Mouse (Mus musculus) CH12.LX (cell line): ENCODE results near the gene Ttc39b. TPM values are rescaled to one million over a fixed set of nuclear protein-coding genes. Genes with fewer than 3 reads are reported as not detected.

Source experiments
- DNase-seq: peaks from one replicate; pipeline ENCODE4 v3.0.0-alpha.2; 2013; ENCODE audit errors: extremely low read depth
- H3K27ac ChIP-seq: 2 replicates; pipeline ENCODE4 v1.5.1; 2012; ENCODE audit warnings: low read depth, mild to moderate bottlenecking, control low read depth, moderate library complexity; ENCODE audit not compliant: insufficient read depth
- H3K27me3 ChIP-seq: replicated peaks from 2 replicates; pipeline ENCODE3; 2012; ENCODE audit warnings: inconsistent platforms
- H3K36me3 ChIP-seq, 2 experiments: replicated peaks in 1 of 2; 2 replicates each; pipeline versions ENCODE3 to v1.6.1; 2012; ENCODE audit warnings: inconsistent platforms in 1 of 2, low read length in 1 of 2, mild to moderate bottlenecking in 1 of 2, mixed read lengths in 1 of 2, moderate library complexity in 1 of 2; ENCODE audit not compliant: control insufficient read depth in 1 of 2, insufficient read depth in 1 of 2
- H3K4me1 ChIP-seq, 2 experiments: 2 replicates each; pipeline ENCODE4 v1.6.1; 2012; ENCODE audit warnings: inconsistent platforms in 1 of 2, moderate library complexity in 1 of 2; ENCODE audit not compliant: insufficient read depth in 2 of 2, control insufficient read depth in 1 of 2
- H3K4me2 ChIP-seq: 2 replicates; pipeline ENCODE4 v1.6.1; 2012; ENCODE audit warnings: low read depth, mild to moderate bottlenecking, control low read depth; ENCODE audit not compliant: poor library complexity, insufficient read depth, severe bottlenecking
- H3K4me3 ChIP-seq, 3 experiments: fragments of 150-350 bp in 1 of 3; sonication (generic) in 1 of 3; replicated peaks in 1 of 3; 2 replicates each; pipeline versions ENCODE3 to v1.5.1; 2011 to 2012; ENCODE audit warnings: low read depth in 2 of 3, low read length in 2 of 3, mild to moderate bottlenecking in 2 of 3, moderate library complexity in 2 of 3, control low read depth in 1 of 3, improper control_type of control experiment in 1 of 3, inconsistent platforms in 1 of 3, mixed read lengths in 1 of 3; ENCODE audit not compliant: poor library complexity in 1 of 3
- H3K79me2 ChIP-seq: replicated peaks from 2 replicates; pipeline ENCODE4 v1.6.1; 2012; ENCODE audit warnings: mild to moderate bottlenecking, moderate library complexity; ENCODE audit not compliant: control insufficient read depth, poor library complexity, insufficient read depth, severe bottlenecking; ENCODE audit errors: extremely low read depth
- H3K9ac ChIP-seq: 2 replicates; pipeline ENCODE4 v1.6.1; 2012; ENCODE audit warnings: low read depth, mild to moderate bottlenecking, control low read depth, moderate library complexity; ENCODE audit not compliant: insufficient read depth
- H3K9me3 ChIP-seq: replicated peaks from 2 replicates; pipeline ENCODE3; 2012; ENCODE audit warnings: low read length, inconsistent platforms, mixed read lengths
- BHLHE40 ChIP-seq: IDR thresholded peaks from 2 replicates; pipeline ENCODE4 v1.6.1; 2011; ENCODE audit warnings: mild to moderate bottlenecking, low read depth, low read length, improper control_type of control experiment
- CHD2 ChIP-seq: IDR thresholded peaks from 2 replicates; pipeline ENCODE4 v1.6.1; 2011; ENCODE audit warnings: low read length, improper control_type of control experiment
- CTCF ChIP-seq, 2 experiments: IDR thresholded peaks in 1 of 2; conservative IDR thresholded peaks in 1 of 2; 2 replicates each; pipeline ENCODE4 v1.5.1; 2011 to 2012; ENCODE audit warnings: low read depth in 2 of 2, low read length in 2 of 2, improper control_type of control experiment in 1 of 2, inconsistent platforms in 1 of 2, mild to moderate bottlenecking in 1 of 2, moderate library complexity in 1 of 2
- E2F4 ChIP-seq: IDR thresholded peaks from 2 replicates; pipeline ENCODE4 v1.6.1; 2011; ENCODE audit warnings: low read depth, low read length, improper control_type of control experiment; ENCODE audit not compliant: insufficient replicate concordance
- ELF1 ChIP-seq: IDR thresholded peaks from 2 replicates; pipeline ENCODE4 v1.6.1; 2014; ENCODE audit warnings: low read depth, mild to moderate bottlenecking, inconsistent platforms, low read length, improper control_type of control experiment
- ETS1 ChIP-seq: conservative IDR thresholded peaks from 2 replicates; pipeline ENCODE4 v1.6.1; 2012; ENCODE audit warnings: low read depth, mild to moderate bottlenecking, inconsistent platforms, low read length, improper control_type of control experiment, moderate library complexity
- GABPA ChIP-seq: IDR thresholded peaks from 2 replicates; pipeline ENCODE4 v1.6.1; 2012; ENCODE audit warnings: low read depth, low read length, improper control_type of control experiment, inconsistent platforms; ENCODE audit not compliant: insufficient replicate concordance
- HCFC1 ChIP-seq: IDR thresholded peaks from 2 replicates; pipeline ENCODE4 v1.6.1; 2012; ENCODE audit warnings: low read depth, mild to moderate bottlenecking, inconsistent platforms, low read length, improper control_type of control experiment
- JUN ChIP-seq: IDR thresholded peaks from 2 replicates; pipeline ENCODE4 v1.6.1; 2011; ENCODE audit warnings: low read depth, mild to moderate bottlenecking, low read length, improper control_type of control experiment, moderate library complexity; ENCODE audit not compliant: insufficient read depth
- JUND ChIP-seq: conservative IDR thresholded peaks from 2 replicates; pipeline ENCODE4 v1.6.1; 2011; ENCODE audit warnings: low read depth, low read length, improper control_type of control experiment
- KAT2A ChIP-seq: IDR thresholded peaks from 2 replicates; pipeline ENCODE4 v1.6.1; 2012; ENCODE audit warnings: low read length, improper control_type of control experiment, inconsistent platforms; ENCODE audit not compliant: insufficient replicate concordance
- MAFK ChIP-seq: IDR thresholded peaks from 2 replicates; pipeline ENCODE4 v1.6.1; 2011; ENCODE audit warnings: low read length, improper control_type of control experiment; ENCODE audit not compliant: insufficient replicate concordance
- MAX ChIP-seq: IDR thresholded peaks from 2 replicates; pipeline ENCODE4 v1.6.1; 2011; ENCODE audit warnings: low read length, improper control_type of control experiment
- MAZ ChIP-seq: IDR thresholded peaks from 2 replicates; pipeline ENCODE4 v1.6.1; 2012; ENCODE audit warnings: low read depth, mild to moderate bottlenecking, inconsistent platforms, low read length, improper control_type of control experiment, moderate library complexity
- NRF1 ChIP-seq: IDR thresholded peaks from 2 replicates; pipeline ENCODE4 v1.6.1; 2014; ENCODE audit warnings: low read depth, mild to moderate bottlenecking, inconsistent platforms, low read length, improper control_type of control experiment, moderate library complexity
- PAX5 ChIP-seq: IDR thresholded peaks from 2 replicates; pipeline ENCODE4 v1.6.1; 2012; ENCODE audit warnings: low read length, inconsistent platforms, mixed read lengths
- POLR2A ChIP-seq: IDR thresholded peaks from 2 replicates; pipeline ENCODE4 v1.6.1; 2011; ENCODE audit warnings: low read depth, mild to moderate bottlenecking, improper control_type of control experiment, low read length
- RAD21 ChIP-seq: IDR thresholded peaks from 2 replicates; pipeline ENCODE4 v1.6.1; 2011; ENCODE audit warnings: low read depth, mild to moderate bottlenecking, low read length, improper control_type of control experiment, moderate library complexity
- SMC3 ChIP-seq: IDR thresholded peaks from 2 replicates; pipeline ENCODE4 v1.6.1; 2011; ENCODE audit warnings: low read depth, low read length, improper control_type of control experiment
- ZMIZ1 ChIP-seq: IDR thresholded peaks from 2 replicates; pipeline ENCODE4 v1.6.1; 2012; ENCODE audit warnings: low read depth, mild to moderate bottlenecking, inconsistent platforms, low read length, improper control_type of control experiment
- ZNF384 ChIP-seq: IDR thresholded peaks from 2 replicates; pipeline ENCODE4 v1.6.1; 2012; ENCODE audit warnings: low read depth, low read length, improper control_type of control experiment, inconsistent platforms
- dilution Hi-C: fragments of 300-500 bp; cut with MboI; formaldehyde crosslinking; loops from 2 replicates; pipeline ENCODE4 v1.14.3; 2020; ENCODE audit warnings: low sequenced_read_pairs; ENCODE audit not compliant: extremely low pct_unique_long_range_greater_than_20kb, extremely low pct_ligation_motif_present
- in situ Hi-C: fragments of 300-500 bp; cut with MboI; formaldehyde crosslinking; loops from 3 replicates; pipeline ENCODE4 v1.14.3; 2019; ENCODE audit warnings: low sequenced_read_pairs, low pct_ligation_motif_present, low pct_unique_long_range_greater_than_20kb, mixed read lengths
- polyA plus RNA-seq: library from polyadenylated mRNA; unstranded; fragments of >175 nt; gene quantifications from 2 replicates; pipeline ENCODE4 v1.2.1, GENCODE M21; 2012; ENCODE audit warnings: low read depth; ENCODE audit not compliant: insufficient read length
- total RNA-seq, 2 experiments: library from RNA; depleted of rRNA; stranded (reverse); fragments of 300-350 nt in 1 of 2; fragments of >200 nt in 1 of 2; gene quantifications; 2 replicates each; pipeline ENCODE4 v1.2.3; 2012 to 2014

The Ttc39b gene
- total and polyA plus RNA-seq, 3 experiments = 12.6 to 16.7 (median 15.7) TPM

DNA sequence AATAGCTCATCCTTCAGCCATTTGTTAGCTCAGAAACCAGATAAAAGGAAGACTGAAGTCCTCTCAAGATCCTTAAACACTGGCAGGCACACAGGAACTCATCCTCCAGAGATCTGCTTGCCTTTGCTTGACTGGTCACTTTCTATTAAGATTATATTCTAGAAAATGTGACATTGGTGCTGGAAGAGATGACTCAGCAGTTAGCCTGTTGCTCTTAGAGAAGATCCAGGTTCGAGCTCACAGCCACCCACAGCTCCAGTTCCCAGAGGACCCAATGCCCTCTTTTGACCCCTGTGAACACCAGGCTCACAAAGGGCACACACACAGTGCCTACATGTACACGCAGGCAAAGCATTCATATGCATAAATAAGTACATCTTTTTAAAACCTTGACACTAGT, 49.8 kb downstream of the Ttc39b start:
- H3K4me1 ChIP-seq = peaks cover 0 to 18% of the 10 kb centered on the region in 2 experiments; a peak in 2 of 4 replicates
- dilution Hi-C loops (no loop called here), in situ Hi-C loops (no loop called here)
- H3K4me3 ChIP-seq = no peak overlapping the region
- no peak for DNase-seq
- no peaks in the 10 kb centered on the region for H3K9me3 ChIP-seq
- TF ChIP-seq CHD2 = no peak
- no peak for TF ChIP-seq POLR2A
- TF ChIP-seq JUN = no peak
- TF ChIP-seq HCFC1 = no peak
- no peak for TF ChIP-seq MAZ
- TF ChIP-seq SMC3 = no peak
- no peak for TF ChIP-seq MAFK
- TF ChIP-seq RAD21 = no peak
- no peak for TF ChIP-seq BHLHE40
- TF ChIP-seq PAX5 = no peak
- no peak for TF ChIP-seq MAX
- TF ChIP-seq E2F4 = no peak
- no peak for TF ChIP-seq CTCF (conservative IDR thresholded peaks at IDR 0.05 in 1 of 2, IDR thresholded peaks at IDR 0.05 in 1 of 2; ENCODE audit: low read depth in 2 of 2, low read length in 2 of 2)
- no peak for TF ChIP-seq KAT2A
- no peak for TF ChIP-seq GABPA
- no peak for TF ChIP-seq ELF1
- TF ChIP-seq JUND = no peak
- TF ChIP-seq NRF1 = no peak
- TF ChIP-seq, all 38 proteins: peak for 0
- Histone ChIP-seq H3K79me2 (no peaks in the 10 kb centered on the region; the same call in 1 of the 2 replicates), H3K27me3 (no peaks in the 10 kb centered on the region), H3K9ac (no peak overlapping the region), H3K4me2 (no peak overlapping the region), H3K27ac (no peak overlapping the region), H3K36me3 (peaks cover 3 to 16% of the 10 kb centered on the region in 2 experiments)

DNA sequence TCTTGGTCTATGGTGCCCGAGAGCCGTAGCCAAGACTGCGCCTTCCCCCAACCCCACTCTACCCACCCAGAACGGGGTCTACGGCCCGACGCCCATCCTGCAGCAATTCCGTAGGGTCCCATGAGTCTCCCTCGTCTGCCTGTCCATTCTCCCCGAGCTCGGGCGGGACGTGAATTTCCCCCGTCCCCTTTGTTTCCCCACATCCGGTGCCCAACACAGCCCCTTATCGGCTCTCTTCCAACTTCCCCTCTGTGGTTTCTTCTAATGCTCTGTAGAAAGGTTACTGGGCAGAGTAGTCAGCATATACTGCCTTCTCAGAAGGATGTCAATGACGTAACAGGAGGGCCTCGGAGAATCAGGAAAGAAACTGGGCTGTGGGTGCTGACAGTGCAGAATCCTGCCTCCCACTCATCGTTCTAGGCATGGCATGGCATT, 50.4 kb downstream of the Ttc39b start:
- no peak for TF ChIP-seq ZNF384
- TF ChIP-seq POLR2A = no peak
- no peak for TF ChIP-seq ETS1
- no peak for TF ChIP-seq ELF1
- TF ChIP-seq ZMIZ1 = no peak
- dilution Hi-C loops = no loop called here
- no peak overlapping the region for H3K4me3 ChIP-seq
- H3K9ac ChIP-seq = no peak overlapping the region
- no peaks in the 10 kb centered on the region for H3K9me3 ChIP-seq
- no peaks in the 10 kb centered on the region for H3K27me3 ChIP-seq
- H3K79me2 ChIP-seq = no peaks in the 10 kb centered on the region; the same call in 1 of the 2 replicates
- no peak overlapping the region for H3K27ac ChIP-seq
- in situ Hi-C loops = no loop called here
- H3K36me3 ChIP-seq = peaks cover 3 to 15% of the 10 kb centered on the region in 2 experiments
- peaks cover 0 to 18% of the 10 kb centered on the region in 2 experiments; a peak in 2 of 4 replicates for H3K4me1 ChIP-seq
- H3K4me2 ChIP-seq = no peak overlapping the region
- DNase-seq = peak; percentile 33
